Mouse (Mus musculus) heart, embryonic 16.5 days (tissue): ENCODE measurements around the gene Slc10a4. TPM values are rescaled to one million over a fixed set of nuclear protein-coding genes. Genes with fewer than 3 reads are reported as not detected.

ENCODE experiments used
- ATAC-seq: fragments of 200-750 bp; cut with Nextera tagmentation; replicated peaks from 2 replicates; pipeline ENCODE4 v1.8.0; 2017; ENCODE audit warnings: moderate number of reproducible peaks; ENCODE audit not compliant: insufficient read depth, low FRiP score; ENCODE audit errors: extremely low read depth
- H3K27ac ChIP-seq: fragments of 300-500 bp; sonication (generic); 2 replicates; pipeline ENCODE4 v1.5.1; 2014; ENCODE audit warnings: mild to moderate bottlenecking, low read length, control low read depth, moderate library complexity
- H3K27me3 ChIP-seq: fragments of 300-500 bp; sonication (generic); 2 replicates; pipeline ENCODE4 v1.6.1; 2014; ENCODE audit warnings: low read length, mixed read lengths; ENCODE audit not compliant: control insufficient read depth, insufficient read depth
- H3K36me3 ChIP-seq: fragments of 300-500 bp; sonication (generic); 2 replicates; pipeline ENCODE4 v1.6.1; 2014; ENCODE audit not compliant: control insufficient read depth, insufficient read depth
- H3K4me1 ChIP-seq: fragments of 300-500 bp; sonication (generic); 2 replicates; pipeline ENCODE4 v1.6.1; 2014; ENCODE audit warnings: low read length, mixed read lengths; ENCODE audit not compliant: control insufficient read depth, insufficient read depth
- H3K4me2 ChIP-seq: fragments of 300-500 bp; sonication (generic); 2 replicates; pipeline ENCODE4 v1.6.1; 2014; ENCODE audit warnings: low read depth, mild to moderate bottlenecking, control low read depth, low read length
- H3K4me3 ChIP-seq: fragments of 300-500 bp; sonication (generic); 2 replicates; pipeline ENCODE4 v1.5.1; 2014; ENCODE audit warnings: mild to moderate bottlenecking, control low read depth, low read length
- H3K9ac ChIP-seq: fragments of 300-500 bp; sonication (generic); 2 replicates; pipeline ENCODE4 v1.6.1; 2014; ENCODE audit warnings: low read length, control low read depth
- H3K9me3 ChIP-seq: fragments of 300-500 bp; sonication (generic); replicated peaks from 2 replicates; pipeline ENCODE4 v1.6.1; 2016; ENCODE audit warnings: low read length; ENCODE audit not compliant: control insufficient read depth
- WGBS: fragments of 180-500 bp; shearing (Covaris S2); extraction: QIAGEN DNeasy Blood & Tissue Kit; methylation state at CpG from one replicate; pipeline ENCODE4 v1.1.7; 2014; 5-methylcytosine and 5-hydroxymethylcytosine counted together
- polyA plus RNA-seq: library from polyadenylated mRNA; unstranded; fragments of >200 nt; fragmentation: Nextera tagmentation; extraction: Ambion mirVana; gene quantifications from 2 replicates; pipeline ENCODE4 v1.2.1, GENCODE M21; 2015

The Slc10a4 gene
- polyA plus RNA-seq, 1 experiment from 2014 or later = 0.83 TPM

DNA sequence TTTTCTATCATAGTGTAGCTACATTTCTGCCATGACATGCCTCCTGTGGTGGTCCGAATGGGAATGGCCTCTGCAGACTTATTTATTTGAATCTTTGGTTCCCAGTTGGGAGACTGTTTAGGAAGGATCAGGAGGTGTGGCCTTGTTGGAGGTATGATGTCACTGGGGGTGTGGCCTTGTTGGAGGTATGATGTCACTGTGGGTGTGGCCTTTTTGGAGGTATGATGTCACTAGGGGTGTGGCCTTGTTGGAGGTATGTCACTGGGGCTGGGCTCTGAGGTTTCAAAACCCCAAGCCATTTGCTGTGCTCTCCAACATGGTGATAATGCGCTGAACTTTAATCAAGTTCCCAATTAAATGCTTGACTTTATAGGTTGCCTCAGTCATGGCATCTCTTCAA, 37.4 kb downstream of the Slc10a4 start:
- H3K4me3 ChIP-seq = no peak overlapping the region
- peaks cover 5% of the 10 kb centered on the region for H3K9me3 ChIP-seq
- ATAC-seq = no peak
- H3K4me1 ChIP-seq = no peaks in the 10 kb centered on the region
- peaks cover 47% of the 10 kb centered on the region for H3K36me3 ChIP-seq
- no peak overlapping the region for H3K27ac ChIP-seq
- H3K9ac ChIP-seq = no peak overlapping the region
- 100% methylated on average over 2 of the region's 2 CpGs for WGBS
- no peak overlapping the region for H3K4me2 ChIP-seq
- no peaks in the 10 kb centered on the region for H3K27me3 ChIP-seq

DNA sequence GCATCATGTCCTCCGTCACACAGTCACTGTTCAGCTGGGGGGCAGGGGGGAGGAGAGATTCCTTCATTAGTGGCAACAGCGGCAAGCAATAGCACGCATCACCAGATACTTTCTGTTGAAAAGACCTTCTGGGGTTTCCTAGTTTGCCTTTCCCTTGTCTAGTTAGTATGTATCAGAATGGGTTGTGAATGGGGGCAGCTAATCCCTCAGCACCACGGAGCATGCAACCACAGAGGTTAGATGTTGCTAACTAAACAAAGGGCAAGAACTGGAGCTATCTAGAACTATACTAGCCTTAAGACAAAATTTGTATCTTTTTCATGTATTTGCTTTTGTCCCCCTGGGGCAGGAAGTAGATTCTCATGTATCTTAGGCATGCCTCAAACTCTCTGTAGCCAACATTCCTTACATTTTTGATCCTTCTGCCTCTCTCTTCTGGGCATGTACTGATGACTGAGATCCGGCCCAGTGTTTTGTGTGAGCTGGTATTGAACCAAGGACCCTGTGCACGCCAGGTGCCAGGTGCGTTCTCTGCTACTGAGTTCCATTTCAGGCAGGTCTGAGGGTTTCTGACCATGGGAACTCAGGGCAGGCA, 41.1 kb downstream of the Slc10a4 start:
- Histone ChIP-seq H3K4me3 (no peak overlapping the region), H3K4me1 (no peaks in the 10 kb centered on the region), H3K27ac (no peak overlapping the region), H3K27me3 (no peaks in the 10 kb centered on the region), H3K36me3 (peaks cover 66% of the 10 kb centered on the region), H3K9ac (no peak overlapping the region), H3K4me2 (no peak overlapping the region), H3K9me3 (peaks cover 5% of the 10 kb centered on the region)
- ATAC-seq = no peak
- 63% methylated on average over 7 of the region's 7 CpGs for WGBS

GRCm38 (mm10) chr5:73053933-73054332, 47.2 kb downstream of the Slc10a4 start:
- ATAC-seq = no peak
- no peak overlapping the region for H3K4me2 ChIP-seq
- no peaks in the 10 kb centered on the region for H3K9me3 ChIP-seq
- no peaks in the 10 kb centered on the region for H3K27me3 ChIP-seq
- 94% methylated on average over 8 of the region's 8 CpGs for WGBS
- H3K9ac ChIP-seq = no peak overlapping the region
- no peaks in the 10 kb centered on the region for H3K4me1 ChIP-seq
- peaks cover 70% of the 10 kb centered on the region for H3K36me3 ChIP-seq
- no peak overlapping the region for H3K27ac ChIP-seq
- H3K4me3 ChIP-seq = no peak overlapping the region

DNA sequence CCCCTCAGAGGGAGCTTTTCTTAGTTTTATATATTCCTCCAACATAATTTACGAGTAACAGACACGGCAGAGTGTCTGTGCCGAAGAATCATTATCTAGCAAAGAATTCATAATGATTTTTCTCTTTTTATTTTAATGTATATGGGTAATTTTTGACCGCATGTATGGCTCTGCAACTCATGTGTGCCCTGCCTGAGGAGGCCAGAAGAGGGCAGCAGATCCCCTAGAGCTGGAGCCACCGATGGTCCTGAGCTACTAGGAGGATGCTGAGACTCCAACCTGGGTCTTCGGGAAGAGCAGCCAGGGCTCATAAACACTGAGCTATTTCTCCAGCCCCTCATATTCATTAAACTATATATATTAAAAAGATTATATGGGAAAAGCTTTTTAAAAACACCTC, 49.8 kb downstream of the Slc10a4 start:
- no peaks in the 10 kb centered on the region for H3K4me1 ChIP-seq
- H3K27me3 ChIP-seq = no peaks in the 10 kb centered on the region
- H3K4me2 ChIP-seq = no peak overlapping the region
- H3K36me3 ChIP-seq = peaks cover 51% of the 10 kb centered on the region
- no peak overlapping the region for H3K27ac ChIP-seq
- H3K4me3 ChIP-seq = no peak overlapping the region
- H3K9ac ChIP-seq = no peak overlapping the region
- 88% methylated on average over 6 of the region's 6 CpGs for WGBS
- H3K9me3 ChIP-seq = no peaks in the 10 kb centered on the region
- no peak for ATAC-seq

DNA sequence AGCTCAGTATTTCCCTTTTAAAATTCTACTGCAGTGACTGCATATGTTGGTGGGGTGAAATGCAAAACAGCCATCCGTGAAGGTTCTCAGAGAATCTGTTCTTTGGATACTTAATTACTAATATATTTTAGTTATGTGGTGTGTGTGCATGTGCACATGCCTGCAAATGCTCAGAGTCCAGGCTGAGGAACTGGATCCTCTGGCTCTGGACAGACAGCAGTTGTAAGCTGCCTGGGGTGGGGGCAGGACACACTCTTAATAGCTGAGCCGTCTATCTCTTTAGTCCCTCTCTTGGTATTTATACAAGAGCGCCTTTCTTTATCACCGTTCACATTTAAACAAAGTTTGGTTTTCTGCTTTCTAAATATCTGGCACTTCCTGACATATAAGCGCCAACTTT, 50.3 kb downstream of the Slc10a4 start:
- Histone ChIP-seq H3K4me1 (no peaks in the 10 kb centered on the region), H3K4me3 (no peak overlapping the region), H3K27me3 (no peaks in the 10 kb centered on the region), H3K4me2 (no peak overlapping the region), H3K27ac (no peak overlapping the region), H3K9ac (no peak overlapping the region), H3K36me3 (peaks cover 50% of the 10 kb centered on the region), H3K9me3 (no peaks in the 10 kb centered on the region)
- 82% methylated on average over 5 of the region's 5 CpGs for WGBS
- ATAC-seq = no peak

DNA sequence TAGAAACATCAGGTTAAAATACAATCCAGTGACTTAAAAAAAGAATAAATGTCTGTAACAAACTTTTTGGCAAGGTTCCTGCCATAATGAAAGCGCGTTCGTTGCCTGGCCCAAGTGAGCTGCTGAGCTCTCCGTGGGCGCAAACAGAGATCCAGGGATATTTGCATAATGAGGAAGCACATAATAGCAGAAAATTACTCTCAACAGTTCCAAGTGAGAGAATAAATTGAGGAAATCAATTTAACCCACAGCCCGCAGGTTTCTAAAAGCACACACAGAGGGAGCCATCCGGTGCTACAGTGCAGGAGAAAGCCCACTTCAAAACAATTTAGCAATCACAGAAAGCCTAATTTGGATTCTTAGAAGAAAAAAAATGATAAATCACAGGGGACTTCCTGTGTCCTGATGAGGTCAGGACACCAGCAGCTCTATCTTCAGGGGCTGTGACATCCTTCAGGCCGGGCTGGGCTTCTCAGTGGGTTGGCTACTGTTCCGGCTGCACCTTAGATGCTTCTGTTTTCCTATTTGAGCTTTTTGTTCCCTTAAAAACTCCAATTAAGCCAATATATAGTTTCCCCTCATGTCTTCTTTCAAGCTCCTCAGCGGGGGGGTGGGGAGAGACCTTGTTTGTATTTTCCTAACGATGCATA, 54.9 kb downstream of the Slc10a4 start:
- Histone ChIP-seq H3K9me3 (no peaks in the 10 kb centered on the region), H3K36me3 (peaks cover 23% of the 10 kb centered on the region)

More for the DNA sequence above, 54.9 kb downstream of the Slc10a4 start:
- WGBS = 88% methylated on average over 11 of the region's 11 CpGs
- Histone ChIP-seq H3K4me1 (no peaks in the 10 kb centered on the region), H3K9ac (no peak overlapping the region), H3K27me3 (no peaks in the 10 kb centered on the region), H3K4me2 (no peak overlapping the region), H3K4me3 (no peak overlapping the region), H3K27ac (no peak overlapping the region)
- no peak for ATAC-seq

Other genes starting within 250 kb of the Slc10a4 start
- gene Tec, start 138.4 kb upstream of the Slc10a4 start, polyA plus RNA-seq = 17.9 and 23.0 TPM in 2 replicates
- 22.6 and 24.0 TPM in 2 replicates for gene Slain2, start 92.6 kb upstream of the Slc10a4 start, polyA plus RNA-seq
- gene Gm10135, start 32.2 kb upstream of the Slc10a4 start, polyA plus RNA-seq = not detected in 2 replicates
- 25.5 and 26.4 TPM in 2 replicates for gene Fryl, start 249.7 kb downstream of the Slc10a4 start, polyA plus RNA-seq